Mouse (Mus musculus) heart, embryonic 14.5 days (tissue): ENCODE measurements at regions not wholly inside any gene's neighbourhood (a gene's known extent, or its start where the extent isn't known, plus 50 kb on each side); places are given as distances from the start of the nearest gene placed in this dataset.
"Not testable (repeated sequence)": the region's sequence is repeated elsewhere in the genome, so short reads cannot be mapped to it uniquely, and the experiment has no call there.

Source experiments
- ATAC-seq: fragments of 200-750 bp; cut with Nextera tagmentation; 2 replicates; pipeline ENCODE4 v1.8.0; 2017; ENCODE audit warnings: low read depth, moderate TSS enrichment; ENCODE audit not compliant: insufficient number of reproducible peaks, insufficient read depth, low FRiP score
- H3K27ac ChIP-seq, 2 experiments: fragments of 200-500 bp in 1 of 2; fragments of 300-500 bp in 1 of 2; sonication (generic) in 1 of 2; replicated peaks in 1 of 2; 2 replicates each; pipeline ENCODE4 v1.5.1; 2012 to 2014; ENCODE audit warnings: low read depth in 2 of 2, low read length in 2 of 2, control low read depth in 1 of 2, mild to moderate bottlenecking in 1 of 2, mixed read lengths in 1 of 2; ENCODE audit not compliant: control insufficient read depth in 1 of 2, insufficient read depth in 1 of 2
- H3K27me3 ChIP-seq: fragments of 300-500 bp; sonication (generic); 2 replicates; pipeline ENCODE4 v1.6.1; 2014; ENCODE audit warnings: mild to moderate bottlenecking, low read length, control low read depth; ENCODE audit not compliant: control insufficient read depth, insufficient read depth
- H3K36me3 ChIP-seq: fragments of 300-500 bp; sonication (generic); 2 replicates; pipeline ENCODE4 v1.6.1; 2014; ENCODE audit warnings: mild to moderate bottlenecking, control low read depth, low read length, mixed read lengths; ENCODE audit not compliant: control insufficient read depth, insufficient read depth
- H3K4me1 ChIP-seq, 2 experiments: fragments of 200-500 bp in 1 of 2; fragments of 300-500 bp in 1 of 2; sonication (generic) in 1 of 2; 2 replicates each; pipeline ENCODE4 v1.6.1; 2012 to 2014; ENCODE audit warnings: low read length in 2 of 2, control low read depth in 1 of 2, mixed read lengths in 1 of 2; ENCODE audit not compliant: control insufficient read depth in 2 of 2, insufficient read depth in 2 of 2
- H3K4me2 ChIP-seq: fragments of 300-500 bp; sonication (generic); 2 replicates; pipeline ENCODE4 v1.6.1; 2014; ENCODE audit warnings: mild to moderate bottlenecking, low read length
- H3K4me3 ChIP-seq, 2 experiments: fragments of 200-500 bp in 1 of 2; fragments of 300-500 bp in 1 of 2; sonication (generic) in 1 of 2; 2 replicates each; pipeline ENCODE4 v1.5.1; 2012 to 2014; ENCODE audit warnings: low read length in 2 of 2, mild to moderate bottlenecking in 2 of 2, control low read depth in 1 of 2, low read depth in 1 of 2, moderate library complexity in 1 of 2; ENCODE audit not compliant: control insufficient read depth in 1 of 2, insufficient read depth in 1 of 2
- H3K9ac ChIP-seq: fragments of 300-500 bp; sonication (generic); 2 replicates; pipeline ENCODE4 v1.6.1; 2014; ENCODE audit warnings: mild to moderate bottlenecking, low read length
- H3K9me3 ChIP-seq: fragments of 300-500 bp; sonication (generic); 2 replicates; pipeline ENCODE4 v1.6.1; 2016; ENCODE audit warnings: low read length, control low read depth; ENCODE audit not compliant: control insufficient read depth
- WGBS: fragments of 180-500 bp; shearing (Covaris S2); extraction: QIAGEN DNeasy Blood & Tissue Kit; methylation state at CpG from one replicate; pipeline ENCODE4 v1.1.7; 2014; 5-methylcytosine and 5-hydroxymethylcytosine counted together

DNA sequence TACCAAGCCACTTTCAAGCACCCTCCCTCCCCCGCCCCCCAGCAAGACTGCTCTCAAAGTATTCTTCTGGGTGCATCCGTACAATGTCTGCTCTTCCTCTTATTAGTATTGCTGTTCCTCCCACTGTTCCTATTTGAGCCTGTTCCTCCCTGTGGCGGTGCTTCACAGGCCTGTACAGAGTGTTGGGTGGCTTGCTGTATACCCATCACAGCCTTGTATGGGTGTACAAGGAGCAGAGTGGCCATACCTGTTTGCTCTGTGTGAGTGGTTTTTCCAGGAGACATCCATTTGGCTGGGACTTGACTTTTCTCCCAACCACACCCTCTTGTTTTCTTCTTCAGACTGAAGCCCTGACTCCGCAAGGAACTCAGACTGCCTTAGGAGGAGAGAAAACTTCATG, 61.7 kb upstream of the Map3k1 start:
- H3K9me3 ChIP-seq: no peaks in the 10 kb centered on the region
- H3K4me1 ChIP-seq: peaks cover 13 to 28% of the 10 kb centered on the region in 2 experiments
- no peak overlapping the region for H3K27ac ChIP-seq
- WGBS: 81% methylated on average over 4 of the region's 4 CpGs
- H3K9ac ChIP-seq: no peak overlapping the region
- H3K4me2 ChIP-seq: no peak overlapping the region
- no peaks in the 10 kb centered on the region for H3K36me3 ChIP-seq
- no peak overlapping the region for H3K4me3 ChIP-seq
- no peaks in the 10 kb centered on the region for H3K27me3 ChIP-seq
- no peak for ATAC-seq

DNA sequence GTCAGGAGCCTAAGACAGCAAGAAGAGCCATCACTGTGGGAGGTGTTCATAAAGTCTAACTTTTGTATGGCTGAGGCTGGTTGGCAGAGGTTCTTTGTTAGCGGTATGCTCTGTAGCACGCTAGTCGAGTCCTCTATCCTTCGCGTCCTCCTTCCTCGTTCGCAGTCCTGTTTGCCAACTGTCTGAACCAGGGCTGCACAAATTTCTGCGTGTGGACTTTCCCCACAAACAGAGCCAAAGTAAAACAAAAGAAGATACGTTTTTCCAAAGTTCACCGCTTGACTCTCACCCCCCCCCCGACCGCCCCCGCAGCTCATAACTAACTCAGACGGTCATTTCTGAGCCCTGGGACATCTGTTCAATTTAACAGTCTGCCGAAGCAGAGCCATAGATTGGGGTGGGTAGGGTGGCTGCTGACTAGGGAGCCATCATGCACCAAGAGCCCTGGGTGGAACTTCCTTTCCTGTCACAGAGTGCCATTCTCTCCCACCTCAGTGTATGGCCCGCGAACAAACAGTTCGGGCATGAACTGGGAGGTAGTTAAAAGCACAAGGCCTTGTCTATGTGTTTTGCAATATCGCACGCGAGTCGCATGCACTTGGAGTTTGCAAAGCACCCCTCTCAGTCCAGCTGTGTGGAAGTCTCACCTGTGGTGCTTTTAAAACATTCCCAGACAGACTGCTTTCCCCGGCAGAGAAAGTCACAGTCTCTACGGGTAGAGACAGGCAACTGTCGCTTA, 63.0 kb upstream of the Map3k1 start:
- Histone ChIP-seq H3K27ac (no peak overlapping the region), H3K27me3 (no peaks in the 10 kb centered on the region), H3K36me3 (no peaks in the 10 kb centered on the region), H3K9me3 (no peaks in the 10 kb centered on the region), H3K9ac (no peak overlapping the region), H3K4me2 (no peak overlapping the region), H3K4me3 (no peak overlapping the region), H3K4me1 (peaks cover 13 to 28% of the 10 kb centered on the region in 2 experiments)
- ATAC-seq: no peak
- 91% methylated on average over 25 of the region's 25 CpGs for WGBS

DNA sequence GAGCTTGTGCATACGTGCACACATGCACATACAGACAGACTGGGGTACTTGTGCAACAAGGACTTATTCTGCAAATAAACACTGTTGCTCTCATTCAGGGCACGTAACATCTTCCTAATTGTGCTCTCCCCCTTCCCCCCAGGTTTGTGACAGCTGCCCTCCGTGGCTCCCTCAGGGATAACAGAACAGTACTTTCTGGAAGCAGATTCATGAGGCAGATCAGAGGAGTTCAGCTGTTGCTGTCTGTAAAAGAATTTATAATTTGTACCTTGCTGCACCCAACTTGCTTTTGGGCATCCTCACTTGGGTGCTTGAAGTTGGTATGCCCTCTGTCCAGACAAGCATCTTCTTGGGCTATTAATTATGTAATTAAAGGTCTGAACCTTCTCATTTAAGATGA, 65.5 kb upstream of the Map3k1 start:
- no peak overlapping the region for H3K9ac ChIP-seq
- no peak overlapping the region for H3K27ac ChIP-seq

DNA sequence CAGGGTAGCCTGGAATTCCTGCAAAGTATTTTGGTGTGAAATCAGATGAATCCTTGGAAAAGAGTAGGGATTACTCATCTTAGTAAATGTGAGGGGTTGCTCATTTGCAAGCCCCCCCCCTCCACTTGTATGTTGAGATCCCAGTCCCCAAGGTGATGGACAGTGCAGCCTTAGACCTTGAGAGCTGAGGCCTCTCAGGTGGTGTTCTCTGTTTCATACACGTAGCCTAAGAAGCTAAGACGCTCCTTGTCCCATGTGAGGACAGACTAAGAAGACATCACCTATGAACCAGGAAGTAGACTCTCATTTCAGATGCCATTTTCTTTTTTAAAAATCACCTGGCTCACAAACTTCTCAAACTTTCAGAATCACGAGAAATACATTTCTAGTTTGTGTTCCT, 67.6 kb upstream of the Map3k1 start:
- Histone ChIP-seq H3K27me3 (no peaks in the 10 kb centered on the region), H3K4me1 (no peaks in the 10 kb centered on the region), H3K36me3 (no peaks in the 10 kb centered on the region), H3K27ac (no peak overlapping the region), H3K4me2 (no peak overlapping the region), H3K9me3 (0 out of 2 replicates have a peak, but pooled peaks cover 3% of the 10 kb centered on the region), H3K4me3 (no peak overlapping the region), H3K9ac (no peak overlapping the region)
- no peak for ATAC-seq
- WGBS: 85% methylated on average over 3 of the region's 3 CpGs

More for the DNA sequence above, 65.5 kb upstream of the Map3k1 start:
- H3K36me3 ChIP-seq: no peaks in the 10 kb centered on the region
- H3K27me3 ChIP-seq: no peaks in the 10 kb centered on the region
- WGBS: 91% methylated on average over 3 of the region's 3 CpGs
- H3K4me1 ChIP-seq: peaks cover 7 to 10% of the 10 kb centered on the region in 2 experiments
- H3K4me2 ChIP-seq: no peak overlapping the region
- no peak overlapping the region for H3K4me3 ChIP-seq
- no peaks in the 10 kb centered on the region for H3K9me3 ChIP-seq
- no peak for ATAC-seq

DNA sequence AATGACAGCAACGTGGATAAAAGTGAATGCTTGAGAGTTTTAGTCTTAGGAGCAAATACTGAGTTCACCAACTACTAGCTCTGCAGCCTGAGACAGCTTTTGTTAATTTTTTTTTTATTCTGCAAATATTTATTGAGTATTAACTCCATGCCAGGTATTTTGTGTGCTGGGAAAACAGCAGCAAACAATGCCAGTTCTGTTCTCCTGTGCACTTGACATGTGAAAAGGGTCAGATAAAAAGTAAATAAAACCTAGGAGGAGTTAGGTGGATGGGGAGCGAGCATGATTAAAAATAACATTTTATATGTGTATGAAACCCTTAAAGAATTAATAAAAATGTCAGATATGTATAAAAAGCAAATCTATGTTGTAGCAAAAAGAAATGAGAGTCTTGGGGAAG, 68.1 kb upstream of the Map3k1 start:
- H3K27me3 ChIP-seq: no peaks in the 10 kb centered on the region
- WGBS: 74% methylated on average over 2 of the region's 2 CpGs
- no peaks in the 10 kb centered on the region for H3K36me3 ChIP-seq
- H3K4me3 ChIP-seq: no peak overlapping the region
- 0 out of 2 replicates have a peak, but pooled peaks cover 4% of the 10 kb centered on the region for H3K9me3 ChIP-seq
- H3K4me2 ChIP-seq: no peak overlapping the region
- no peak for ATAC-seq
- no peak overlapping the region for H3K27ac ChIP-seq
- H3K4me1 ChIP-seq: no peaks in the 10 kb centered on the region
- H3K9ac ChIP-seq: no peak overlapping the region

DNA sequence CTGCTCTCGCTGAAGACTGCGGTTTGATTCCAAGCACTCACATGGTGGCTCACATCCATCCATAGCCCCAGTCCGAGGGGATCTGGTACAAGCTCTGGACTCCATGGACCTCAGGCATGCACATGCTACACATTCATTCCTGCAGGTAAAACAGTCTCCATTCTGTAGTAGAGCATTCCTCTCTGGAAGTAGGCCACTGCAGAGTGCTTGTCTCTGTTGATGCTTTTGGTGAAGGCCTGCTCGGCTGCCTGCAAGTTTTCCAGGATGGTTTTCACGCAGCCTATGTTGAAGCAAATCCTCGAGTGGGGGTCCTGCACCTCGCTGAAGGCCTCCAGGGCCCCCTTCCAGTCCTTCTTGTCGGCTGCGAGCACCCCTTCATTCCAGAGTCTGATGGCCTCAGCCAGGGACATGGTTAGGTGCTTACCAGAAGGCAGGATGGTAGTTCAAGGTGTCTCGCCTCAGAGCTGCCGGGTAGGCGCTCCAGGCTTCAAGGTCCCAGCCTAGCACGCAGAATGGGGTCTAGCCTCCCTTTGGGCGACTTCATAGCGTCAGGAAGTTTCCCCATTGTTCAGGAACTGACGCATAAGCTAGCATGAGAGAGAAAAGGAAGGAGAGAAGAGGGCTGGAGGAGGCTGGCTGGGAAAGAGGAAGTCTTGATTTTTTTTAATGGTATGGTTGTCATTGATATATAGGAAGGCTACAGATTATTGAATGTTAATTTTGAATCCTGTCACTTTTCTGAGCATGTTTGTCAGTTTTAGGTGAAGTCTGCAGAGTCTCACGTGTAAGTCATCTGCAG, 75.2 kb upstream of the Map3k1 start:
- 78% methylated on average over 17 of the region's 17 CpGs for WGBS
- H3K4me1 ChIP-seq, H3K4me3 ChIP-seq, H3K4me2 ChIP-seq, H3K9ac ChIP-seq, H3K27ac ChIP-seq, ATAC-seq, H3K27me3 ChIP-seq, H3K36me3 ChIP-seq, H3K9me3 ChIP-seq: not testable (repeated sequence)

DNA sequence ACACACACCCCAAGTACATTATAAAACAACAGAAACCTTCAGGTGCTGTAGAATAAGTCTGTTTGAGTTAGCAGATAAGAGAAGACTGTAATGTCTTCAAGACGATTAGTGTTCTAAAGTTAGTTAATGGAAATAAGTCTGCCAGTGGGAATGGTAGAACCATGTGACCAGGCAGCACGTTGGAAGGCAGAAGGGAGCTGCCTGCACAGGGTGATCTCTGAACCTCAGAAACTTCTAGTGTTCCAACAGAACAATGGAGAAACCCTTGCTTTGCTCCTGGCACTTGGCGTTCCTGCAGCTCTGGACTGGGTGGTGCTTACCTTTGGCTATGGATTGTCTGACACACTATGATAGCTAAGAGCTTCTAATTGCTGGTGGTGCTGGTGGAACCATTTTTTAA, 82.0 kb upstream of the Map3k1 start:
- no peaks in the 10 kb centered on the region for H3K27me3 ChIP-seq
- no peaks in the 10 kb centered on the region for H3K9me3 ChIP-seq
- H3K4me2 ChIP-seq: no peak overlapping the region
- peaks cover 0 to under 1% of the 10 kb centered on the region in 2 experiments; a peak in 1 of 4 replicates for H3K4me1 ChIP-seq
- no peaks in the 10 kb centered on the region for H3K36me3 ChIP-seq
- no peak for ATAC-seq
- H3K9ac ChIP-seq: no peak overlapping the region
- 37% methylated on average over 3 of the region's 3 CpGs for WGBS
- H3K27ac ChIP-seq: no peak overlapping the region
- no peak overlapping the region for H3K4me3 ChIP-seq
